In the genomic region with DNA sequence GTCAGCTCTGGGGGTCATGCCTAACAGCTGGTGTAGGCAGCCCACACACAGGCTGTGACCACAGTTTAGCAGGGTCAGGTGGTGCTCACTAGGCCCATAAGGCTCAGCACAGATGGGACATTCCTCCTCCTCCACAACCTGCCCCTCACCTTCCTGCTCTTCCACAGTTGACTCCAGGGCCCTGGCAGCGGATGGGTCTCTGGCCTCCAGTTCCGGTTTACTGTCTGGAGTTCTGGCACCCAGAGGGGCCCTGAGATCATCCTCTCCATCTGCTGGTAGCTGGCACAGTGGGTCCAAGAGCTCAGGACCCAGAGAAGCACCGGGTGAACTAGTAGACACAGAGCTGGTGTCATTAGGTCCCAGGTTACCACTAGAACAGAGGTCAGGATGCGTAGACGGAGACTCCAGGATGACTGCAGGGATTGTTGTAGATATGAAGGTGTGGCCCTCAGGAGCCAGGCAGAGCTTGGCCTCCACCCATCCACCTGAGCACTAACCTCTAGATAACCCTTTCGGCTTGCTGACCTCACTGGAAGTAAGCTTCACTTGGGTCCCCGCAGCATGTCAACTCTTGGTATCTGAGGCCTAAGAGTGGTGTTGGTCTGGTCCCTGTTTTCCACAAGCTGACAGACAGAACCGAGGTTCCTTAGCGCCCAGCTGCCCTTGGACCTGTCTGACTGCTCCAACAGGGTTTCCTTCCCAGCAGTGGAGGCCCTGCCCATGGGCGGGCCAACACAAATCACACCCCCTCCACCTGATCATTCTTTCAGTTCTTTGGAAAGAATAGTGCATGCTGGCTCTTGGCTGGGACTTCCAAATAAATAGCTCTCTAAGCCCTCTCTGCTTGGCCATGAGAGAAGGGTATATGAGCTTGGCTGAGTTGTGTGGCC, we compare ENCODE assay signal across 11 mouse cellular contexts. TPM values are rescaled to one million over a fixed set of nuclear protein-coding genes. Genes with fewer than 3 reads are reported as not detected.
A peak's percentile ranks its signal among the peaks of the same experiment; 100 is the strongest.
DNase-seq lines count a peak whose midpoint lies in the region; ATAC-seq and TF ChIP-seq lines count a peak whose summit lies in the region.
"Had no signal": no experiment of that assay in that cellular context is flagged by ENCODE, and none has a peak within 500 bp of the region (broad histone marks: within the 10 kb centered on the region; RNA-seq: fewer than 3 reads in every experiment).

Gene AL732309.1 (minus strand): TSS at position 681 of the 890 bp plus-strand sequence.

- no peak within 1 kb of the TSS for H3K9ac ChIP-seq in lung, postnatal 0 days (replicated peaks; ENCODE audit: low read depth)
- H3K9ac ChIP-seq: hindbrain, embryonic 15.5 days had no signal

- TF ChIP-seq CTCF in cerebellum, adult 2 months (IDR thresholded peaks at IDR 0.05; ENCODE audit: borderline replicate concordance, insufficient read depth, low read depth, low read length) = no peak
- TF ChIP-seq CTCF in lung, postnatal 0 days (IDR thresholded peaks at IDR 0.05) = no peak
- TF ChIP-seq CTCF in brain, embryonic 14.5 days (IDR thresholded peaks at IDR 0.05; ENCODE audit: borderline replicate concordance, extremely low read depth, insufficient read depth, insufficient read length) = no peak

- peak; percentile 45 to 65 for DNase-seq in cerebellum, adult 2 months
- no peak for DNase-seq in cerebellum, adult 8-10 months
- peak; percentile 26 for DNase-seq in lung, postnatal 0 days (ENCODE audit: low spot score)
- no peak for DNase-seq in lung, postnatal 10 days
- no peak for DNase-seq in brain, embryonic 14.5 days (ENCODE audit: low read depth)
- DNase-seq in lung, postnatal 25 days (ENCODE audit: low spot score) = peak; percentile 46
- DNase-seq: right cerebral cortex, postnatal 25 days had no signal

- no peak for TF ChIP-seq EP300 in lung, postnatal 0 days (IDR thresholded peaks at IDR 0.05)

- H3K27me3 ChIP-seq in cerebellum, adult 2 months (ENCODE audit: control insufficient read depth, insufficient read depth, low read length) = no peaks in the 10 kb centered on the region
- H3K27me3 ChIP-seq in lung, postnatal 0 days (replicated peaks; ENCODE audit: insufficient read depth, low read length) = peaks cover 7% of the 10 kb centered on the region; the same call in 1 of the 2 replicates
- H3K27me3 ChIP-seq: hindbrain, embryonic 15.5 days had no signal

- no peaks in the 10 kb centered on the region for H3K9me3 ChIP-seq in lung, postnatal 0 days (ENCODE audit: low read length)
- H3K9me3 ChIP-seq: hindbrain, embryonic 15.5 days had no signal

- H3K27ac ChIP-seq in cerebellum, adult 2 months (ENCODE audit: insufficient read depth, low read length) = peak within 1 kb of the TSS; percentile 62
- no peak within 1 kb of the TSS for H3K27ac ChIP-seq in lung, postnatal 0 days (ENCODE audit: low read length)
- H3K27ac ChIP-seq: hindbrain, embryonic 15.5 days had no signal

- H3K4me2 ChIP-seq in lung, postnatal 0 days (replicated peaks; ENCODE audit: low read depth, low read length) = no peak within 1 kb of the TSS
- H3K4me2 ChIP-seq: hindbrain, embryonic 15.5 days had no signal

- H3K36me3 ChIP-seq in lung, postnatal 0 days (ENCODE audit: insufficient read depth, low read length) = peaks cover 24% of the 10 kb centered on the region

- 48% methylated on average over 10 of the region's 10 CpGs for WGBS in cerebellum, adult 2 months
- WGBS in lung, postnatal 0 days = 79% methylated on average over 10 of the region's 10 CpGs

- H3K4me1 ChIP-seq in cerebellum, adult 2 months (ENCODE audit: control insufficient read depth, insufficient read depth, low read length) = peaks cover 40% of the 10 kb centered on the region
- H3K4me1 ChIP-seq in lung, postnatal 0 days (ENCODE audit: insufficient read depth, low read depth, low read length) = peaks cover 7% of the 10 kb centered on the region; the same call in 1 of the 2 replicates

- TF ChIP-seq POLR2A in cerebellum, adult 2 months (IDR thresholded peaks at IDR 0.05; ENCODE audit: borderline replicate concordance, insufficient read depth, low read length) = no peak
- TF ChIP-seq POLR2A in brain, embryonic 14.5 days (IDR thresholded peaks at IDR 0.05; ENCODE audit: borderline replicate concordance, extremely low read depth, insufficient read depth, insufficient read length, poor library complexity, severe bottlenecking) = no peak

- no peak within 1 kb of the TSS for H3K4me3 ChIP-seq in cerebellum, adult 2 months (replicated peaks; ENCODE audit: insufficient read depth, low read depth, low read length)
- H3K4me3 ChIP-seq in lung, postnatal 0 days (ENCODE audit: low read depth, low read length) = no peak within 1 kb of the TSS
- H3K4me3 ChIP-seq: erythroblast, embryonic 14.5 days; hindbrain, embryonic 15.5 days had no signal

- ATAC-seq in lung, postnatal 0 days = peak; percentile 38; the same call in 1 of the 2 replicates
- ATAC-seq in megakaryocyte progenitor cell, adult 5-6 weeks (replicated peaks; ENCODE audit: poor library complexity) = no peak
- ATAC-seq in erythroblast, adult 5-6 weeks (replicated peaks; ENCODE audit: low FRiP score, poor library complexity, severe bottlenecking) = no peak

RNA-seq across cellular contexts. Expression of gene AL732309.1, which starts in this region (rescaled TPM):
- polyA plus RNA-seq in cerebellum, adult 2 months (2012; rRNA removed) = 12.5 and 14.1 TPM in 2 replicates
- polyA plus RNA-seq in lung, postnatal 0 days (2015; fragmentation: Nextera tagmentation; extraction: Ambion mirVana) = 4.1 and 4.3 TPM in 2 replicates
- polyA plus RNA-seq in brain, embryonic 14.5 days (2012; rRNA removed) = 19.1 and 22.6 TPM in 2 replicates
- total RNA-seq in megakaryocyte progenitor cell, adult 5-6 weeks (2015) = 3.9 and 5.0 TPM in 2 replicates
- 3.2 and 3.8 TPM in 2 replicates for total RNA-seq in megakaryocyte progenitor cell, adult 5-6 weeks (2017)
- 2.1 and 3.3 TPM in 2 replicates for total RNA-seq in erythroblast, adult 5-6 weeks (2015; ENCODE audit: low replicate concordance)
- total RNA-seq in erythroblast, adult 5-6 weeks (2017; ENCODE audit: low replicate concordance) = 1.6 TPM in 1 of 2 replicates, not detected in the other

Comparison
In these comparisons a context has a peak if more than half of its experiments do, and no peak if none do; other contexts are left out.
1. DNase-seq: peak in cerebellum, adult 2 months (2 of 2), lung, postnatal 0 days (single experiment) and lung, postnatal 25 days (single experiment); none in cerebellum, adult 8-10 months (single experiment), lung, postnatal 10 days (single experiment) and brain, embryonic 14.5 days (single experiment).